Mouse (Mus musculus) intestine, embryonic 15.5 days (tissue): ENCODE measurements around the gene Efcab3. TPM values are rescaled to one million over a fixed set of nuclear protein-coding genes. Genes with fewer than 3 reads are reported as not detected.
A peak's percentile ranks its signal among the peaks of the same experiment; 100 is the strongest.
"Not testable (repeated sequence)": the region's sequence is repeated elsewhere in the genome, so short reads cannot be mapped to it uniquely, and the experiment has no call there.

Experiments
- ATAC-seq: fragments of 200-750 bp; cut with Nextera tagmentation; 2 replicates; pipeline ENCODE4 v1.8.0; 2017; ENCODE audit warnings: moderate TSS enrichment, moderate library complexity
- H3K27ac ChIP-seq: fragments of 300-500 bp; sonication (generic); 2 replicates; pipeline ENCODE4 v1.5.1; 2015; ENCODE audit warnings: mild to moderate bottlenecking, inconsistent platforms
- H3K27me3 ChIP-seq: fragments of 300-500 bp; sonication (generic); replicated peaks from 2 replicates; pipeline ENCODE4 v1.6.1; 2015; ENCODE audit warnings: inconsistent platforms
- H3K36me3 ChIP-seq: fragments of 300-500 bp; sonication (generic); 2 replicates; pipeline ENCODE4 v1.6.1; 2015; ENCODE audit warnings: inconsistent platforms
- H3K4me1 ChIP-seq: fragments of 300-500 bp; sonication (generic); replicated peaks from 2 replicates; pipeline ENCODE4 v1.6.1; 2015; ENCODE audit warnings: inconsistent platforms
- H3K4me2 ChIP-seq: fragments of 300-500 bp; sonication (generic); replicated peaks from 2 replicates; pipeline ENCODE4 v1.6.1; 2015; ENCODE audit warnings: mild to moderate bottlenecking, inconsistent platforms
- H3K4me3 ChIP-seq: fragments of 300-500 bp; sonication (generic); replicated peaks from 2 replicates; pipeline ENCODE4 v1.5.1; 2015; ENCODE audit warnings: inconsistent platforms
- H3K9ac ChIP-seq: fragments of 300-500 bp; sonication (generic); 2 replicates; pipeline ENCODE4 v1.6.1; 2015; ENCODE audit warnings: inconsistent platforms
- H3K9me3 ChIP-seq: fragments of 300-500 bp; sonication (generic); 2 replicates; pipeline ENCODE4 v1.6.1; 2016; ENCODE audit warnings: inconsistent platforms
- WGBS: fragments of 180-500 bp; shearing (Covaris S2); methylation state at CpG from one replicate; pipeline ENCODE4 v1.1.7; 2015; 5-methylcytosine and 5-hydroxymethylcytosine counted together
- polyA plus RNA-seq: library from polyadenylated mRNA; unstranded; fragments of >200 nt; fragmentation: Nextera tagmentation; extraction: Ambion mirVana; gene quantifications from 2 replicates; pipeline ENCODE4 v1.2.1, GENCODE M21; 2015

The Efcab3 gene
- polyA plus RNA-seq, result 0.28 and 0.64 TPM in 2 replicates

DNA sequence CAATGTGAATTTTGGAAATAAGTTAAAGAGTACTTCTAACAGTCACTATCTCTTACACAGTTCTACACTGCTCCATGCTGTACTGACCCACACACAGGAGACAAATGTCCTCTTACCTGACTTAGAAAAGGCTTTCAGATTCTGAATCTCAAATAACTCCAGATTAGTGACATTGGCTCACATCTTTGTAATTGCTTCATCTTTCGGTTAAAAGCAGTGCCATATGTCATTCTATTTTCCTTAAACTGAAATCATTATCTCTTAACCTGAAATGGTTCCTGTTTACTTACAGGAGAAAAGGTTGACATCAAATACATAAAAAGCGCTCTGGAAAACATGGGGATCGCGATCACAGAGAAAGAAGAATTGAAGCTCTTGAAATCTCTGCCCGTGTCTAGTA is at the start of gene Efcab3:
TSS of gene Efcab3 (plus strand) at position 301 of the 400 bp plus-strand sequence.
- no peak within 1 kb of the TSS for H3K4me3 ChIP-seq
- H3K4me2 ChIP-seq, result no peak within 1 kb of the TSS
- WGBS, result 87% methylated on average over 5 of the region's 5 CpGs
- no peaks in the 10 kb centered on the region for H3K36me3 ChIP-seq
- H3K9ac ChIP-seq, result no peak within 1 kb of the TSS
- no peaks in the 10 kb centered on the region for H3K9me3 ChIP-seq
- no peak for ATAC-seq
- no peaks in the 10 kb centered on the region for H3K27me3 ChIP-seq
- H3K27ac ChIP-seq, result no peak within 1 kb of the TSS
- no peaks in the 10 kb centered on the region for H3K4me1 ChIP-seq

DNA sequence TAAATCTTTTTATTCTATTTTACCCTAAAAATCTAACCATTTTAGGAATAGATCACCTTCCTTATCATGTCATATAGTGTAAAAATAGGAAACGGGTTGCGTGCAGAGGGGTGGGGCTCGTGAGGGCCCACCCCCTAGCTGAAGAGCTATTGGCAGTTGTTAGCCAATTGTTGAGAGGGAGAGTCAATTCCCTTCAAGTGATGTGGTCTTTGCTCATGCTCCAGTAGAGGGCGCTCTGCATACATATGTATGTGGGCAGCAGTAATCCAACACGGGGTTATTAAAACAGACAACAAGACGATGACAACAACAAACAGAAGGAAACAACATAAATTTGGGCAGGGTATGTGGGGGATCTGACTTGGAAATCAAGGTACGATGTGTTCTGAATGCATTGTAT is 42.3 kb upstream of the Efcab3 start:
- no peaks in the 10 kb centered on the region for H3K27me3 ChIP-seq
- no peaks in the 10 kb centered on the region for H3K36me3 ChIP-seq
- ATAC-seq, result no peak
- no peaks in the 10 kb centered on the region for H3K9me3 ChIP-seq
- no peaks in the 10 kb centered on the region for H3K4me1 ChIP-seq
- H3K9ac ChIP-seq, result no peak overlapping the region
- 77% methylated on average over 7 of the region's 7 CpGs for WGBS
- H3K4me2 ChIP-seq, result no peak overlapping the region
- H3K4me3 ChIP-seq, result no peak overlapping the region
- H3K27ac ChIP-seq, result no peak overlapping the region

- H3K4me2 ChIP-seq, result no peak overlapping the region
- WGBS, result 29% methylated on average over 6 of the region's 6 CpGs
Measured at GRCm38 (mm10) chr11:105028744-105029348, 34.5 kb upstream of the Efcab3 start.

DNA sequence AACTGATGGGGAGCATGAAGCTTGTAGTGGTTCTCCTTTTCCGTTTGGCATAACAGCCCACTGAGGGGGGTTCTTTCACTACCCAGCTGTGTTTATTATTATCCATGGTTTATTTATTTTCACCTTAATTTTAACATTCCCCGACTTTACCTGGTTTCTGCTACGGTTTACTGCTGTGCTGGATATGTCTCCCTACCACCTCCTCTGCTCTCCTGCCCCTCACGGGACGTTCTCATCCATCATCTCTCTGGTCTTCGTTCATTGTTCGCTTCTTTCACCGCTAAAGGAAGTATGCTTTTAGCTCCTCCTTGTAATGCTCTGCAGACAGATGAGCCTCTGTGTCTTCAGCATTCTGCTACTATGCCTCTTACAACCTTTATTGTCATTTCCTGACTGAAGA is 33.9 kb upstream of the Efcab3 start:
- Histone ChIP-seq H3K9ac (no peak overlapping the region), H3K9me3 (no peaks in the 10 kb centered on the region), H3K27me3 (no peaks in the 10 kb centered on the region), H3K36me3 (no peaks in the 10 kb centered on the region), H3K4me3 (no peak overlapping the region), H3K27ac (no peak overlapping the region), H3K4me1 (no peaks in the 10 kb centered on the region; the same call in 1 of the 2 replicates), H3K4me2 (no peak overlapping the region)
- ATAC-seq, result no peak
- WGBS, result 40% methylated on average over 8 of the region's 8 CpGs

More at GRCm38 (mm10) chr11:105028744-105029348, 34.5 kb upstream of the Efcab3 start:
- no peaks in the 10 kb centered on the region for H3K36me3 ChIP-seq
- no peak overlapping the region for H3K27ac ChIP-seq
- H3K9ac ChIP-seq, result no peak overlapping the region
- no peaks in the 10 kb centered on the region; the same call in 1 of the 2 replicates for H3K4me1 ChIP-seq
- no peaks in the 10 kb centered on the region for H3K27me3 ChIP-seq
- ATAC-seq, result peak; percentile 89
- H3K4me3 ChIP-seq, result no peak overlapping the region
- H3K9me3 ChIP-seq, result no peaks in the 10 kb centered on the region

- WGBS, result 73% methylated on average over 6 of the region's 6 CpGs
- Histone ChIP-seq H3K4me1 (no peaks in the 10 kb centered on the region; the same call in 1 of the 2 replicates), H3K4me3 (no peak overlapping the region), H3K4me2 (no peak overlapping the region), H3K9me3 (no peaks in the 10 kb centered on the region), H3K27ac (no peak overlapping the region), H3K36me3 (no peaks in the 10 kb centered on the region), H3K9ac (no peak overlapping the region), H3K27me3 (no peaks in the 10 kb centered on the region)
- no peak for ATAC-seq
Measured at GRCm38 (mm10) chr11:105030229-105030628, 33.2 kb upstream of the Efcab3 start.

GRCm38 (mm10) chr11:105031103-105031502 is 32.3 kb upstream of the Efcab3 start:
- ATAC-seq, result no peak
- Histone ChIP-seq H3K9me3 (no peaks in the 10 kb centered on the region), H3K9ac (no peak overlapping the region), H3K27me3 (no peaks in the 10 kb centered on the region), H3K36me3 (no peaks in the 10 kb centered on the region), H3K4me1 (no peaks in the 10 kb centered on the region; the same call in 1 of the 2 replicates), H3K27ac (no peak overlapping the region), H3K4me2 (no peak overlapping the region), H3K4me3 (no peak overlapping the region)
- 43% methylated on average over 2 of the region's 2 CpGs for whole genome bisulfite sequencing

GRCm38 (mm10) chr11:105035081-105035480 is 28.3 kb upstream of the Efcab3 start:
- ATAC-seq, result no peak
- H3K4me3 ChIP-seq, result no peak overlapping the region
- no peaks in the 10 kb centered on the region for H3K4me1 ChIP-seq
- H3K27ac ChIP-seq, result no peak overlapping the region
- H3K36me3 ChIP-seq, result no peaks in the 10 kb centered on the region
- H3K27me3 ChIP-seq, result no peaks in the 10 kb centered on the region
- H3K9ac ChIP-seq, result no peak overlapping the region
- no peak overlapping the region for H3K4me2 ChIP-seq
- 95% methylated on average over 1 of the region's 1 CpGs for WGBS
- no peaks in the 10 kb centered on the region for H3K9me3 ChIP-seq

GRCm38 (mm10) chr11:105112448-105112847 is 49.1 kb downstream of the Efcab3 start:
- H3K9ac ChIP-seq, H3K4me2 ChIP-seq, H3K9me3 ChIP-seq, H3K27me3 ChIP-seq, H3K4me1 ChIP-seq, H3K4me3 ChIP-seq, ATAC-seq, H3K36me3 ChIP-seq, H3K27ac ChIP-seq: not testable (repeated sequence)
- 77% methylated on average over 22 of the region's 22 CpGs for WGBS

GRCm38 (mm10) chr11:105117814-105118213 is 54.4 kb downstream of the Efcab3 start:
- ATAC-seq, result no peak
- H3K9ac ChIP-seq, result no peak overlapping the region
- no peak overlapping the region for H3K4me3 ChIP-seq
- no peaks in the 10 kb centered on the region for H3K4me1 ChIP-seq
- H3K36me3 ChIP-seq, result no peaks in the 10 kb centered on the region
- H3K27me3 ChIP-seq, result no peaks in the 10 kb centered on the region
- no peak overlapping the region for H3K4me2 ChIP-seq
- no peaks in the 10 kb centered on the region for H3K9me3 ChIP-seq
- no peak overlapping the region for H3K27ac ChIP-seq
- 86% methylated on average over 7 of the region's 7 CpGs for WGBS

DNA sequence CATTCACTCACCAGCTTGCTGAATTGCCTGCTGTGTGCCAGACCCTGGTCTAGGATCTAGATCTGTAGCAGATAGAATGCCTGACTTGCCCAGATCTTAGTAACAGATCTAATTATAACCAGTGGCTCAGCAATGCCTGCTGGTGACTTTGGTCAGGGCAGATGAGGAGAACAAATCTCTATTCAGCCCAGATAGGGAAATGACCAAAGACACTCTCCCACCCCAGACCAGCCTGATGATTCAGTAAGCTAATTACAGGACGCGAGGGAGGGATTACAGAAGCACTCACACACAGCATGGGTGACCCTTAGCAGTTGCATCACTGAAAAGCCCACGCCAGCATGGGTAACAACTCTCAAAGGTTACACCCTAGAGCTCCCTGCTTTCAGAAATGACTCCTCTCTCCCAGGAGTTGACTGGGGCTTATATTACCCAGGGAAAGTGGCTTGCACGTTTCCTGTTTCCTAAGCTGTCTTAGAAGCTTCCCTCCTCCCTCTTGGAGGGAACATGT is 57.2 kb downstream of the Efcab3 start:
- Histone ChIP-seq H3K4me1 (no peaks in the 10 kb centered on the region), H3K9ac (no peak overlapping the region), H3K36me3 (no peaks in the 10 kb centered on the region), H3K4me2 (no peak overlapping the region), H3K9me3 (no peaks in the 10 kb centered on the region), H3K27ac (no peak overlapping the region), H3K27me3 (no peaks in the 10 kb centered on the region), H3K4me3 (no peak overlapping the region)
- WGBS, result 33% methylated on average over 4 of the region's 4 CpGs
- ATAC-seq, result no peak

DNA sequence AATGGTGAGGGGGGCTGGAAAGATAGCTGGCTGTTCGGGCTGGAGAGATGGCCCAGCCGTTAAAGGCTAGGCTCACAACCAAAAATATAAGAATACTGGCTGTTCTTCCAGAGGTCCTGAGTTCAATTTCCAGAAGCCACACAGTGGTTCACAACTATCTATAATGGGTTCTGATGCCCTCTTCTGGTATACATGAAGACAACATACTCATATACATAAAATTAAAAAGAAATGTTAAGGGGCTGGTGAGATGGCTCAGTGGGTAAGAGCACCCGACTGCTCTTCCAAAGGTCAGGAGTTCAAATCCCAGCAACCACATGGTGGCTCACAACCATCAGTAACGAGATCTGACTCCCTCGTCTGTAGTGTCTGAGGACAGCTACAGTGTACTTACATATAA is 58.4 kb downstream of the Efcab3 start:
- not testable (repeated sequence) for H3K36me3 ChIP-seq, H3K4me1 ChIP-seq, H3K27ac ChIP-seq, H3K4me3 ChIP-seq, ATAC-seq, H3K27me3 ChIP-seq, H3K9ac ChIP-seq, H3K9me3 ChIP-seq, H3K4me2 ChIP-seq
- WGBS, result 78% methylated on average over 5 of the region's 5 CpGs

- Histone ChIP-seq H3K4me2 (no peak overlapping the region), H3K9me3 (no peaks in the 10 kb centered on the region), H3K27ac (no peak overlapping the region), H3K4me3 (no peak overlapping the region), H3K36me3 (no peaks in the 10 kb centered on the region), H3K4me1 (peaks cover 11% of the 10 kb centered on the region), H3K9ac (no peak overlapping the region), H3K27me3 (no peaks in the 10 kb centered on the region)
- 0 out of 2 replicates have a peak, but pooled peaks have one; percentile 1 for ATAC-seq
- 14% methylated on average over 9 of the region's 9 CpGs for WGBS
Measured at GRCm38 (mm10) chr11:105123986-105124385, 60.6 kb downstream of the Efcab3 start.
